Mouse (Mus musculus): ENCODE data around the gene Rrp36.

Gene Rrp36

DNA sequence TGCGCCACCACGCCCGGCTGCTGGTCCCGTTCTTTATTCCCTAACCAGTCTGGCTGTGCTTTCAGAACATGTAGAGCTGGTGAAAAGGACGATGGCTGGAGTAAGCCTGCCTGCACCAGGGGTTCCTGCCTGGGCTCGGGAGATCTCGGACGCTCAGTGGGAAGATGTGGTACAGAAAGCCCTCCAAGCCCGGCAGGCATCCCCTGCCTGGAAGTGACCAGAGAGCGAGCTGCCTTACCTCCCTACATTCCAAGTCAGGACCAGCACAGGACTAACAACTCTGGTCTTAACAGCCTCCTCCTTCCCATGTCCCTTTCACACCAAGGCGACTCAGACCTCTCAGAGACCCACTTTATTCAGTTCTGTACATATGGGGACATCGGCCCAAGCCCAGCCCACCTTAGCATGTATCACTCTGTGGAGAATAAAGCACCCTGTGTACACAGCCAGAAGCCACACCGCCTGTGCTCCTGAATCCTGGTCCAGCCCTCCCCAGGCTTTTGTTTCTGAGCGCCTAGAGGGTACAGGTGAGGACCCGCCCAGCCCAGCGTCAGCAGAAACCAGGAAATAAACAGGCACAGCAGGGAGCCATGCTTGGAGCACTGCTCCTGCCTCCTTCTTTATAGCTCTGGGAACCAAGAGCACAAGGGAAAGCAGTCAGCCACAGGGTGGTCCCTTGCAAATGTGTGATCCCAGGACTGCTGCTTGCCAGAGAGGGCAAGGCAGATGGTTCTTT, 8.7 kb upstream of the Rrp36 start:
- DNase-seq, result no peak

DNA sequence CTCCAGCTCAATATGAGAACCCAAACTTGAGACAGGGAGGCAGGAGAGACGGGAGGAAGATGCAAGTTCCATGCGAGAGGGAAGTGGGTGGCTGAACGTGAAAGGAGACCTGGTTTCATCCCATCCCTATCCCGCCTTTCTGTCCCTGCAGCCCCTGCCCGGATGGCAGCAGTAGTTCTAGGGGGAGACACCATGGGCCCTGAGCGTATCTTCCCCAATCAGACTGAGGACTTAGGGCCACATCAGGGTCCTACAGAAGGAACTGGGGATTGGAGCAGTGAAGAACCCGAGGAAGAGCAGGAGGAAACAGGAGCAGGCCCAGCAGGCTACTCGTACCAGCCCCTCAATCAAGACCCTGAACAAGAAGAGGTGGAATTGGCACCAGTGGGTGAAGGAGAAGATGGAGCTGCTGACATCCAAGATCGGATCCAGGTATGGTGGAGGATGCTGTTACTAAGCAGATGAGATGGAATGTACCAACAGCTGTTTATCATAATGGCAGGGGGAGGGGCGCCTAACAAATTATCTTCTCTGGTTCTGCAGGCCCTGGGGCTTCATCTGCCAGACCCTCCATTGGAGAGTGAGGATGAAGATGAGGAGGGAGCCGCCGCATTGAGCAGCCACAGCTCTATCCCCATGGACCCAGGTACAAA, 7.4 kb upstream of the Rrp36 start:
- DNase-seq, result no peak

DNA sequence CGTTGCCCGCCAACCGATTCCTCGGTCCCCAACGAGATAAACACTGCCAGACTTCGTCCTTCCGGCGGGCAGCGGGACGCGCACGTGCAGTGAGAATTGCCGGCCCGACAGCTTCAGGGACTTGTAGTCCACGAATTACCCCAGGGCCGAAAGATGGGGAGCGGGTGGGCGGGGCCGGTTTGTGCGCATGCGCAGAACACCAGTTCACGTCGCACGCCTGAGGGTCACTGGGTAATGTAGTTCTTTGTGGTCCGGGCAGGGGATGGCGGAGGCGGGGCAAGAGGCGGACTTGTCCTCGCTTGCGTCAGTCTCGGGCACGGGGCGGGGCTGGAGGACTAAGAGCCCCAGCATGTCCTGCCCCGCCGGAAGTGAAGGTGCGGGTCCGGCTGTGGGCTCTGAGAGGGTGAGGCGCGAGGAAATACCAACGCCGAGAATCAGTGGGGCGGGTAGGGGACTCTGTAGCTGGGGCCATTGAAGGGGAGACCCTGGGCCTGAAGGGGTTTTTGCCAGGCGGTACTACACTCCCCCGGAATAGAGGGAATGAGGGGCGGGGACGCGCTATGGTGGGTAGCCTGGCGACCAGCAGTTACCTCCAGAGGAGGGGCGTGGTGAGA, 6.7 kb upstream of the Rrp36 start, which contains the start of gene Klhdc3:
Gene Klhdc3 (minus strand): TSS at position 155 of the 614 bp plus-strand sequence.
- peak; percentile 99 to 100 for DNase-seq

DNA sequence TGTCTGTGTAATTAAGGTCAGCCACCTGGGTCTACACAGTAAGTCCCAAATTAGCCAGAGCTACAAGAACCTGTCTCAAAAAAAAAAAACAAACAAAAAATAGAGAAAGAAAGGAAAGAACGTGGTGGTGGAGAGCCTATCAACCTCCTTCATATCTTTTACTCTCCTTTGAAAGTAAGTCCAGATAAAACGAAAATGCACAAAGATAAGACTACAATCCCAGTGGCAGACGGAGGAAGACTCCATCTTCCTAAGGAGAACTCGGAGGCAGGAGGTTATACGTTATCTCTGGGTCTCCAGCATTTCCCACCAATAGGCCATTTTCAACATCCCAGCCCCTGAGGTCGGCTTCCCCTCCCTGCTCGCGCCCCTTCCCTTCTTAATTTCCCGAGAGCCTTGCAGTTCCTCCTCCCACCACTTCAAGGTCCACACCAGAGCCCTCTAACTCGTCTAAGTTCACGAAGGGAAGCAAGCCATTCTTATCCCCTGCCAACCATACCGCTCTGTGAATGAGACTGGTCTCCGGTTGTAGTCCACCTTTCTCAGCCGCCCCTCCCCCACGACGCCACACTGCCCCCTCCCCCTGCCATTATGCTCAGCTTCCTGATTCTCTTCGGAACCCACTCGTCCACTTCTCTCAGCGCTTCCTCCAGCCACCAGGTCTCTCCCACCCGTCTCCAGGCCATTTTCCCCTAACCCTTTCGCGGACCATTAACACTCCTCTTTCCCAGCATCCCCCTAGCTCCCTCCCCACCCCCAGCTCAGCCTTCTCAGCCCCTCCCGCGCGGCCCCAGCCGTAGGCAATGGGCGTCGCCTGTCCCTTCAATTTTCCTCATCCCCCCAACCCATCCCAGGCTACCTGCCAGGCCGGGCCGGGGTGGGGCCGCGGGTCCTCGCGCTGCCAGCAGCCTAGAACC, 5.9 kb upstream of the Rrp36 start:
- peak; percentile 75 to 81 for DNase-seq

DNA sequence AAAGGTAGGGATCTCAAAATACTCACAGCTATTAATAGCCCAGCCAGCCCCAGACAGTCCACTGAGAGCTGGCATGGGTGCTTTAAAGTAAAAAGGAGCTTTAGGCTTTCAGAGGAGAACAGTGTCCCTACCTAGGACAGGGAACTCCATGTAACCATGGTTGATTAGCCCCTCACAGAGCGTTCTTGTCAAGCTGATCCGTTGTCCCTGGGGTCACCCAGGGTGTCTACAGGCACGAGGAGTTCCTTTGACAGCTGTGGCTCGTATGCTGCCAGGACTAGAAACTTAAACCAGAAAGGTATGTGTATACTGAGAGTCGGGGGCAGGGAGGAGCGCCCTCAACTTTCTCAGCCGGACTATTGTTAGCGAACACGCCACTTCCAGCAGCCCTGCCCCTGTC, 4.8 kb upstream of the Rrp36 start:
- DNase-seq, result no peak

DNA sequence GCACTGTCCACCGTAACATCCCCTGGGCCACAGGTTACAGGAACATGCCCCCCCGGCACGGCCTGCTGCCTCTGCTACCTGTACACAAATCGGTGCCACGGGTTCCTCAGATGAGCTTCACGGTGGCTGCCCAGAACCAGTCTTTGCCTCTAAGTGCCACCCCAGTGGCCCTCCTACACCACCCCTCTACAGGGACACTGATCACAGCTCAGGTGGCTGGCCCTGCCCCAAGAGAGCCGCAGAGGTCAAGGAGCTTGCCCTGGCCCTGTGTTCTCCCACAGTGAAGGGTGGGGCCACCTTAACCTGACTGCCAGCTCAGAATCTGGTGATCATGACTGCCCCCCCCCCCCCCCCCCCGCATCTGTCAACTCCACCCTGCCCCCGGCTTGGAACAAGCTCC, 4.3 kb upstream of the Rrp36 start, which contains the start of gene Mea1:
Gene Mea1 (plus strand): TSS at position 378 of the 400 bp plus-strand sequence.
- DNase-seq, result no peak

DNA sequence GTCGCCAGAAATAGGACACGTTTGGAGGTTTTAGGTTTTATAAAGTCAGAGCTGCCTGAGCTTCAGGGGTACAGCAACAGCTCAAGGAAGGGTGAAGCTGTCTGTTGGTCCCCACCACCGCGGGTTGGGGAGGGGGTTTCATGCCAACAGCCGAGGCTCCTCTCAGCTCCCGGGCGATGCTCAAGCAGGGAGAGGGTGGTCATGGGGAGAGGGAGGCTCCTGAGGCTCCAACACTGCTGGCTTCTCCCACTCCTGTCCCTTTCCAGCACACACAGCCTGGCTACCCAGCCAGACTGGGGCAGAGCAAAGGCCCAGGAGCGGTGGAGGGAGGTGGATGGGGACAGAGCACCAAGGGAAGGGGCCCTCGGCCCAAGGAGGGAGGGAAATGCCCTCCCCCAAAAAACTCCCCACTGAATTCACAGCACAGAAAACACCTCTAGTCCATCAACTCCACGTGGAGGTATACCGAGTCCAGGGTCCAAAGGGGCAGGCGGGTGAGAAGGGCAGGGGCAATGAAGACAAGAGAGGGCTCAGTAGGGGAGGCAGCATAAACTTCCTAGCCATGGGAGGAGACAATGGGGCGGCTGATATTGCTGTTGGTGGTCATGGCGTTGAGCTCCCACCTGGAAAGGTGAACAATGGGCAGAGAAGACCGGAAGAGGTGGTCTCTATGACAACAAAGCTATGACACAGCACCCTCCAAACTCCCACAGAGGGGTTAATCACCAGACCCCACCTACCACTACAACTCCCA, 555 bp upstream of the Rrp36 start:
- DNase-seq, result no peak

DNA sequence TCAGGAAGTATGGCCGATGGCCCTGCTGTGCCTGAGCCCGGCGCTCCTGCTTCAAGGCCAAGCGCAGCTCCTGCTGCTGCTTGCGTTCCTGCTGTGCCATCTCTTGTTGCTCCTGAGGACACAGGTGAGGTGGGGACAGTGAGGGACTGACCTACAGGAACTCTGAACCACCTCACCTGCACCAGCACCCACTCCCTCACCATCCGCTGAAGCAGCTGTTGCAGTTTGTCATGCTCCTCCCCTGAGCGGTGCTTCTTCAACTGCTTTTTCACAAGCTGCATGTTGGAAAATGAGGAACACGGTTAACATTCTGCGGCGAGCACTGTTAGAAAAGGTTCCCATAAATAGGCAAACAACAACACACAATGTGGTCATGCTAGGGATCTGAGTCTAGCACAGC, 4.2 kb downstream of the Rrp36 start:
- DNase-seq, result no peak

DNA sequence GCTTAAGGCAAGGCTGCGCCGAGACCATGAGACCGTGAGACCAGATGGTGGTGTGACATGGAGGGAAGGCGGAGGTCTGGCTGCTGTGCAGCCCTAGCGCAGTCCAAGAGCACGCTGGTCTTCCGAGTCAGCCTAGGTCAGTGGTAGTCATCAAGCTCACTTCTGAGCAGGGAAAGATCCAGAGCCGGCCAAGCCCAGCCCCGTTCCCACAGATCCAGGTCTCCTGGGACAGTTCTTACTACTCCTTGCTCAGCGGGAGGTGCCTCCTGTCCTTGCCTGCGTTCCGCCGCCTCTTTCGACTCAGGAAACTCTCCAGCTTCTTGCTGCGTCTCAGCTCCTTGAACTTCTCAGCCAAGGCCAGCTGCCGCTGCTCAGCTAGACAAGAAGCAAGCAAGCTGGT, 6.4 kb downstream of the Rrp36 start:
- DNase-seq, result peak in 1 of 2 experiments; percentile 43

DNA sequence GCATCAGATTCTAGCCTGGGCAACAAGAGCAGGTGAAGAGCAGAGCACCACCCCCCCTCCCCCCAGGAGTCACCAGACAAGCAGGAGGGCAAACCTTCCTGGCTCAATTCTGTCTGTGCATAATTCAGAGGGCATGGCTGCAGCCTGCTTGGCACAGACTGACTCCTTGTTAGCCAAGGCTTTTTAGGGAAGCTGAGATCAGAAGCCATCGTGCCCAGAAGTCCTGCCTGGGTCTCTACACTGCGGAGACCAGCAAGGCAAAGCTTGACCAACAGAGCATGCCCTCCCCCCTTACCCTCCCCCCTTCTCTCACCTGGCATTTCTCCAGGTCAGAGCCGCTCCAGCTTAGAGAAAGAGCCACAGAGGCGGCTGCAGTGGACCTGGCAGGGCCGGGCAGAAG, 11.4 kb downstream of the Rrp36 start:
- peak; percentile 56 to 59 for DNase-seq

DNA sequence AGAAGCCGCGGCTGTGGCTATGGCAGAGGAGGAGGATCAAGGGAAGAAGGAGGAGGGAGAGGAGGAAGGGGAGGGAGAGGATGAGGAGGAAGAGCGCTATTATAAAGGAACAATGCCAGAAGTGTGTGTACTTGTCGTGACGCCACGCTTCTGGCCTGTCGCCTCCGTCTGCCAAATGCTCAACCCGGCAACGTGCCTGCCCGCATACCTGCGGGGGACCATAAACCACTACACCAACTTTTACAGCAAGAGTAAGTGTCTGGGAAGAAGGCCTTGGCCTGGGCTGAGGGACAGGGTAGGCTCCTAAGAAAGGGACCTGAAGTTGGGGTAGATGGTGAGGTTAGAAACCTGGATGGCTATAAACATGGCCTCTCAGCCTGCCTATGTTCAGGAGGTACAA, 12.2 kb downstream of the Rrp36 start:
- no peak for DNase-seq

DNA sequence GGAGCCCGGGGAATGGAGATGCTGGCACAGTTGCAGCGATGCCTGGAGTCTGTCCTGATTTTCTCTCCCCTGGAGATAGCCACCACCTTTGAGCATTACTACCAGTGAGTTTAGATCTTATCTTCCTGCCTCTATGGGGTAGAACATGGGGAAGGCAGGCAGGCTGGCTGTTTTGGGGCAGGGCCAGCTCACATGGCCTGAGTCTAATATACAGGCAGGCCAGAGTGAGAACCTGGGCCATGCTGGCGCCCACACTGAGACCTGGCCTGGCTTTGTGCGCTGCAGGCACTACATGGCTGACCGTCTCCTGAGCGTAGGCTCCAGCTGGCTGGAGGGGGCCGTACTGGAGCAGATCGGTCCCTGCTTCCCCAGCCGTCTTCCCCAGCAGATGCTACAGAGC, 12.8 kb downstream of the Rrp36 start:
- DNase-seq, result no peak

DNA sequence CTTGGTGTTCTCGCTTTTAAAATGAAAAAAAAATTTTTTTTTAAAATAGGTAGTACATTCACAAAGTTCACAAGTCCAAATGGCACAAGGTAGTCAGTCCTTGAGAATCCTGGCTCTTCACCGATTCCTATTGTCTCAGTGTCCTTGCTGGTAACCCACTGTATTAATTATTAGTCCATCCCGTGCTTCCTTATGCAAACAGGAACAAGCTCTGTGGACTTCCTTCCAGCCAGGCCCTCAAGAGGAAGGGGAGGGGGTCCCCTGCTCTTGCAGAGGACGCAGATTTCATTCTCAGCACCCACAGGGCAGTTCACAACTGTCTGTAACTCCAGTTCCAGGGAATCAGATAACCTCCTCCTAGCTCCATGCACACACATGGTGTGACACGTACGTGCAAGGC, 18.1 kb downstream of the Rrp36 start:
- no peak for DNase-seq

DNA sequence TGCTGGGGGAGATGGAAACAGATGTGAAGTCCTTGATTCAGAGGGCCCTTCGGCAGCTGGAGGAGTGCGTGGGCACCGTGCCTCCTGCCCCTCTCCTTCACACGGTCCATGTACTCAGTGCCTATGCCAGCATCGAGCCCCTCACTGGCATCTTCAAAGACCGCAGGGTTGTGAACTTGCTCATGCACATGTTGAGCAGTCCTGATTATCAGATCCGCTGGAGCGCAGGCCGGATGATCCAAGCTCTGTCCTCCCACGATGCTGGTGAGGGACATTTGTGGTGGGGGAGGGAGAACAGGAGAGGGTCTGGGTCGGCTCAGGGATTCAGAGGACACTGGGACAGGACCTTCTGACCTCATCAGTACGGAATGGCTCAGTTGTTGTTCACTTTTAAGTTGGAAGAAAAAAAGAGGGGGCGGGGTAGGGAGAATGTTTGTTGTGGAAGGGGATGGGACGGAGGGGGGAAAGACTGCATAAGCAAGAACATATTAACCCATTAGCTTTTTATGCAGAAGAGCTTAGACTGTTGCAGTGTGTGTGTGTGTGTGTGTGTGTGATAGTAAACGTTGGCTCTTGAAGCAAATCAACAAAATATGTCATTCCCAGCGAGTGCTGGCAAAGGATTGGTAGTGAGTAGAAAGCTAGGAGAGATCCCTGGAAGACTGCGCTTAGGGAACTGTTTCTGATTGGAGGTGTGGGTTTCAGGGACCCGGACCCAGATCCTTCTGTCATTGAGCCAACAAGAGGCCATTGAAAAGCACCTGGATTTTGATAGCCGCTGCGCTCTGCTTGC, 22.2 kb downstream of the Rrp36 start:
- peak in 1 of 2 experiments; percentile 52 for DNase-seq

DNA sequence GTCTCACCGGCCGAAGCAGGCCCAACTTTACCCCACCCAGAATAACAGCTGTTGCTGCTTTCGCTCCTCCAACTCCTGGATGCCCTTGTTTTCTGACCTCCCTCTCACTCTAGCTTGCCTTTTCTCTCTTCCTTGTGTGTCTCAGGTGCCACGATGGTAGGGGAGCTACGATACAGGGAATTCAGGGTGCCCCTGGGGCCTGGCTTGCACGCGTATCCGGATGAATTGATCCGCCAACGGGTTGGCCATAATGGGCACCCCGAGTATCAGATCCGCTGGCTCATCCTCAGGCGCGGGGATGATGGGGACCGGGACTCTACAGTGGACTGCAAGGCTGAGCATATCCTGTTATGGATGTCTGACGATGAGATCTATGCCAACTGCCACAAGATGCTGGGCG, 22.9 kb downstream of the Rrp36 start:
- DNase-seq, result peak in 1 of 2 experiments; percentile 31

DNA sequence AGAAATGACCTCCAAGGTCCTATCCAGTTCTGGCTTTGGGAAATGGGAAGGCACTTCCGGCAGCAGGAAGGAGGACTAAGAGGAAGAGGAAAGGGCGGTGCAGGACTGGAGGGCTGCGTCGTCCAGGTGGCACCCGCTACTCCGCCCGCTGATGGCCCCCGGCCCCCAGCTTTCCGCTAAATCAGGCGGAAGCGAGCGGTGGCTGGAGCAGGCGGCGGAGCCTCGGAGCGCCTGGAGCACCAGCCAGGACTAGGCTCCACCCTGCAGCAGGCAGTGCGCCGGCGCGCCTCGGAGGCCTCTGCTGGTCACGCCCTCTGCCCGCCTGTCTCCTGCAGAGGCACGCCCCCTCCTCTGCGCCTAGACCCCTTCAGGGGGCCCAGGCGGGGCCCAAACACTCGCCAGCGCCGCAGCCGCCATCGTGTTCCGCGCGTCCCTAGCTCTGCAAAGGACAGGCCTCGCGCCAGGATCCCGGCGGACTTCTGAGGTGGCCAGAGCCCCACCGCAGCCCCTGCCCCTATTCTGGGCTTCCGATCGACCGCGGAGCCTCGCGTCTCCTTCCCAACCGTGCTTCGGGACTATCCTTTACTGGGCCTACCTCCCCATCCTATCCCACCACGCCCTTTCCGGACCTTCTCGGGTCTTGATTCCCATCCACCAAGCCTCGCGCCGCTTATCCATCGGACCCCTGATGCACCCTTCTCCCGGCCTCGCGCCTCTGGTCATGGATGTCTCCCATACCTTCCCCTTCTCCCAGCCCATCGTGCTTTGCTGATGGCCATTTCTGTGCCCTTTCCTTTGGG, 23.7 kb downstream of the Rrp36 start, which contains the start of gene Cul7:
Gene Cul7 (plus strand): TSS at position 106 of the 800 bp plus-strand sequence.
- peak; percentile 95 to 98 for DNase-seq

DNA sequence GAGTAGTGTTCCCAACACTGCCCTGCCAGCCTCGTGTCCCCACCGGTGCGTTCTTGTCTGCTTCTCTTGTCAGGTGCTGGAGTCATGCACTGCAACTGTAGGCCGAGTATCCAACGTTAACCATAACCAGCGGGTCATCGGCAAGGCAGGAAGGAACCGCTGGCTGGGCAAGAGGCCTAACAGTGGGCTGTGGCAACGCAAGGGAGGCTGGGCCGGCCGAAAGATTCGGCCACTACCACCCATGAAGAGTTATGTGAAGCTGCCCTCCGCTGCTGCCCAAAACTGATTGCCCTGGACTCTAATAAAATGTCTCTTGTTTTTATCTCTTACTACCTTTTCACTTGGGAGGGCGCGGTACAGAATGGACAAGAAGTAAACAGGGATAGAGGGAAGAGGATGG, 24.3 kb downstream of the Rrp36 start:
- peak; percentile 45 to 62 for DNase-seq

DNA sequence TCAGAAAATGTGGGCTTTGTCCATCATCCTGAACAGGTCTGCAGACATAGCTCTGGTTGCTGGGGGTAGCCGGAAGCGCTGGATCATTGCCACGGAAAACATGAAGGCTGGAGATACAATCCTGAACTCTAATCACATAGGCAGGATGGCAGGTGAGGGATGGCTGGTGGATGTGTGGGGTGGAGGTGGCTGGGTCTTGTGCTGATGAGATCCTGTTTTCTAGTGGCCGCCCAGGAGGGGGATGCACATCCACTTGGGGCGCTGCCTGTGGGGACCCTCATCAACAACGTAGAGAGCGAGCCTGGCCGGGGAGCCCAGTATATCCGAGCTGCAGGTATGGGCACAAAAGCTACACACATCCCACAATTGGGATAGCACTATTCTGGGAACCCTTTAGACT, 25.7 kb downstream of the Rrp36 start:
- DNase-seq, result no peak

DNA sequence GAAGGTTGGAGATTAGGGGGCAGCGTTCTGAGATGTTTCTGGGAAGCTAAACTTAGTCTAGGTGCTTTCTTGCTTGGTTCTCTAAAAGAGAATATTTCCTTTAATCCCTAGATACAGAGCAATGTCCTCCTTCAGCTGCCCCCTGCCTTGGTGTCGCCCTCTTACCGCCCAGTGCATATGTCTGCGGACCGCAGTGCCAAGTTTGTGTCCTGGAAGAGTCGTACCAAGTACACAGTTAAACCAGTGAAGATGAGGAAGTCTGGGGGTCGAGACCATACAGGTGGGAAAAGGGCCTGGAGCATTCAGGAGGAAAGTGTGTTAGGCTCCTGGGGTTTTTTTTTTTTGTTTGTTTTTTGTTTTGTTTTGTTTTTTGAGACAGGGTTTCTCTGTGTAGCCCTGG, 26.9 kb downstream of the Rrp36 start:
- DNase-seq, result no peak

DNA sequence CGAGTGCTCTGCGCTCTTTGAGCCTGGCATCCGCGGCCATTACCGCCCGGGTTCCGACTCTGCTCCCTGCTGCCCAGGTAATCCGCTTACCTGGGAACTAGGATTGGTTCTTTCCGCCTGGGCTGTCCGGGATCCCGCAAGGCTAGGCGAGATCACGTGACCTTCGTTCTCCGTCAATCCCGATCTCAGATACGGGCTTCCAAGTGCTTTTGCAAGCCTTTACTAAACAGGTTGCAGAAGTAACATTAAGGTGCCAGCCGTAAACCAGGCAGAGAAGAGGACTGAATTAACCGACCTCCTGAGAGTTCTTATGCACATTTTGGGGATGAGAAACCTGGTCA, 27.9 kb downstream of the Rrp36 start:
- no peak for DNase-seq
